Mouse (Mus musculus): ENCODE measurements at regions not wholly inside any gene's neighbourhood (a gene's known extent, or its start where the extent isn't known, plus 50 kb on each side); places are given as distances from the start of the nearest gene placed in this dataset.

DNA sequence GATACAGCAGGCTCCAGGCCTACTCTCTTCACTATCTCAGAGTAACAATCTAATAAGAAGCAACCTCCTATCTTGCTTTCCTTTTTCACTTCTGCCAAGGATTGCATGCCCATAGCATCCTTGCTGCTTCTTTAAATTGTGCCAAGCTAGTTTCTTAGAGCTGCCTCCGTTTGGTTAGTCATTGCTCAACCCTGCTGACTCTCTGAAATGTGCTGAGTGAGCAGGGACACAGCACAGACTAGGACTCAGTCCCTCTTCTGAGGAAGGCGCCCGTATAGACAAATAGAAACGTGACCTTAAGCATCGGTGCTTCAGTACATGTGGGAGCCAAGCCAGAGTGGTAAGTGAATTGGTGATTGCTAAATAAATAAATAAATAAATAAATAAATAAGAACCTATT lies 62.2 kb upstream of the Pum3 start:
- TF ChIP-seq ZC3H11A (IDR thresholded peaks at IDR 0.05; ENCODE audit: borderline replicate concordance, low read depth, low read length) (no peak), MAFK (IDR thresholded peaks at IDR 0.05; ENCODE audit: insufficient read depth, low read depth, low read length) (no peak)
